Mouse (Mus musculus) embryo, embryonic 11.5 days (tissue): Measurements from ENCODE around the gene Plk3.

ENCODE experiments used
- DNase-seq: peaks from one replicate; pipeline ENCODE4 v3.0.0-alpha.2; 2012; ENCODE audit warnings: low read depth, low spot score

The Plk3 gene

DNA sequence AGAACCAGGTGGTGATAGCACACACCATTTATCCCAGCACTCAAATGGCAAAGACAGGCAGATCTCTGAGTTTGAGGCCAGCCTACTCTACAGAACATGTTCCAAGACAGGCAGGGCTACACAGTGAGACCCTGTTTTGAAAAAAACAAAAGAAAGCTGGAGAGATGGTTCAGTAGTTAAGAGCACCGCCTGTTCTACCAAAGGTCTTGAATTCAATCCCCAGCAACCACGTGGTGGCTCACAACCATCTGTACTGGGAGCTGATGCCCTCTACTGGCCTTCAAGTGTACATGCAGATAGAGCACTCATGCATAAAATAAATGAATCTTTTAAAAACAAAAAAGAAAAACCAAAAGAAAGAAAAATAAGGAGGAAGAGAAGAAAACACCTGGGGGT, 5.5 kb upstream of the Plk3 start:
- DNase-seq = no peak

DNA sequence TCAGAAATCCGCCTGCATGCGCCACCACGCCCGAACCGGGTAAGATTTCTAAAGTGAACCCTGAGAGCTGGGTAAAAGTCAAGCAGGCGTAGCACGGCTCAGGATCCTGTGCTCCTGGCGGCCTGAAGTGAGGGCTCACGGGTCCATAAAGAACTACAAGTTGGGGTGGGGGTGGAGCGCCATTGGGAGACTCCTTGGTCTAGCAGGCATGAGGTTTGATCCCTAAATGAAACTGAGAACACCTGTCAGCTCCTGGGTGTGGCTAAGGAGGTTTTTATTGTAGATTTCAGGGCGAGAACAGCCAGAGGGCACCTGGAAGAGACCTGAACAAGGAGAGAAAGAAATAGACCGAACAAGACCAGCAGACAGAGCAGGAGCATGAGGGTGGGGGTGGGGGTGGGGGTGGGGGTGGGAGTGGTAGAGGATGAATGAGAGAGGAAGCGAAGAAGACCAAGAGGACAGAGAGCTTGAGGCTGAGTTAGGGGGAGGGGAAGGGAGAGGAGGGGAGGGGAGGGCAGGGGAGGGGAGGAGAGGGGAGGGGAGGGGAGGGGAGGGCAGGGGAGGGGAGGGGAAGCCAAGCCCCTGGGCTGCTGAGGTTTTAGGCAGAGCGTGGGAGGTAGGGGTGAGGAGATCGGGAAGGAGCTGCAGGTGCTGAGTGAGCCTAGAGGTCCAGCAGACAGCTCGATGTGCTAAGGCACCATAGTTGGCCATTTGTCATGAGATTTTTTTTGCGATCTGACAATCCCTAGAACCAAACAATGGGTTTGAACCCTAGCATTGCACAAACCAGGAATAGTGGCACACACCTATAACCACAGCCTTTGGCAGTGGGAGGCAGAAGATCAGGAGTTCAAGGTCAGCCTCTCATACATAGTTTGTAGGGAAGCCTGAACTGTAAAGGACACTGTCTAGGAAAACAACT, 4.8 kb upstream of the Plk3 start:
- DNase-seq = no peak

DNA sequence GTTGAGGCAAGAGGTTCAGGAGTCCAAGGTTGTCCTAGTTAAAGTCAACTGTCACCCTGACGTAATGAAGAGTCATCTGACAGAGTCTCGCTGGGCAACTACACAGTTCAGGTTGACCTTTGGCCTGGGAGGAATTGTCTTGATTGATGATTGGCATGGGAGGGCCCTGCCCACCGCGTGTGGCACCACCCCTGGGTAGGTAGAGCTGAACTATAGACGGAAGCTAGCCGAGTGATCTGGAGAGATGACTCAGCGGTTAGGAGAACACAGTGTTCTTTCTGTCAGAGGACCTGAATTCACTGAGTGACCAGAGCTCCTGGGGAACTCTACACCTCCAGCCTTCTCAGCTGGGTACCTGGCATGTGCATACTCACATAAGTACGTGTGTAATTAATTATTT, 2.3 kb upstream of the Plk3 start:
- DNase-seq = no peak

DNA sequence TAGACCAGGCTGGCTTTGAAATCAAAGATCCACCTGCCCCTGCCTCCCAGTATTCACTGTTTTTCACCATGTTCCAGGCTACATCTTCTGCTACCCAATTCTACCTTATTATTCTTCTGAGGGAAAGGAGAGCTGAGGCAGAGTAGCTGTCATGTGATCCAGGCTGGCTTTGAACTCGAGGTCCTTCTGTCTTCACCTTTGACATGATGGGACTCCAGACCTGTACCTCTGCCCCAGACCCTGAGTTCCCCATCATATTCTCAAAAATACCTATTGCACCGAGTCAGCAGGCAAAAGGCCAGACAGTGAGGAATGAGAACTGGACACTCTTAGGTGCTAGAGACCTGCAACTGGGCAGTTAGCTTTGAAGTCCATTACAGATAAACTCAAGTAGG, 835 bp upstream of the Plk3 start:
- no peak for DNase-seq

DNA sequence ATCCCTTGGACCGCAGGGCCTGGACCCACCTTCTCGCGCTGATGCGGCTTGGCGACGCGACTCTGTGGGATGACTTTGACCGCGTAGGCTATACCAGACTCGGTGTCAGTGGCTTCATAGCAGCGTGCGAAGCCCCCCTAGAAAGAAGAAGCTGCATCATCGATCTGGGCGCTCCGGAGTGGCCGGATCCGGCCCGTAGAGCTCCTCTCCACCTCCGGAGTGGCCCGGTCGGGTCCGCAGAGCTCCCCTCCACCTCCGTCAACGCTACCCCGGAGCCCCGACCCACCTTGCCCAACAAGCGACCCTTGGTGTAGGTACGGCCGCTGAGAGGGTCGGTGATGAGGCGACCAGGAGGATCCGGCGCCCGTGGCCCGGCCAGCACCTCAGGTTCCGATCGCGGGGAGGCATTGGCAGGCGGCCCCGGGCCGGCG, 382 bp downstream of the Plk3 start:
- DNase-seq = no peak

DNA sequence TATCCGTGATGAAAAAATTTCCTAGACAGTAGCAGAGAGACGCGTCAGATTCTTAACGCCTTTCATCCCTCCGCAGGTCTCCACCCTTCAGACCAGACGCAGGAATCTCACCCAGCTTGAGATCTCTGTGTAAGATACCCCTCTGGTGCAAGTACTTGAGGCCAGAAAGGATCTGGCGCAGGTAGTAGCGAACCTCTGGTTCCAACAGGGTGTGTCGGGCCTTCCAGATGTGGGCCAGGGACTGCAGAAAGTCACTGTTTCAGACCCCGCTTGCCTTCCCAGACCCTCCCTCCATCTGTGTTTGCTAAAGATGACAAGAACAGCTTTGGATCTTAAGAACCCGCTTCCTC, 994 bp downstream of the Plk3 start:
- no peak for DNase-seq

DNA sequence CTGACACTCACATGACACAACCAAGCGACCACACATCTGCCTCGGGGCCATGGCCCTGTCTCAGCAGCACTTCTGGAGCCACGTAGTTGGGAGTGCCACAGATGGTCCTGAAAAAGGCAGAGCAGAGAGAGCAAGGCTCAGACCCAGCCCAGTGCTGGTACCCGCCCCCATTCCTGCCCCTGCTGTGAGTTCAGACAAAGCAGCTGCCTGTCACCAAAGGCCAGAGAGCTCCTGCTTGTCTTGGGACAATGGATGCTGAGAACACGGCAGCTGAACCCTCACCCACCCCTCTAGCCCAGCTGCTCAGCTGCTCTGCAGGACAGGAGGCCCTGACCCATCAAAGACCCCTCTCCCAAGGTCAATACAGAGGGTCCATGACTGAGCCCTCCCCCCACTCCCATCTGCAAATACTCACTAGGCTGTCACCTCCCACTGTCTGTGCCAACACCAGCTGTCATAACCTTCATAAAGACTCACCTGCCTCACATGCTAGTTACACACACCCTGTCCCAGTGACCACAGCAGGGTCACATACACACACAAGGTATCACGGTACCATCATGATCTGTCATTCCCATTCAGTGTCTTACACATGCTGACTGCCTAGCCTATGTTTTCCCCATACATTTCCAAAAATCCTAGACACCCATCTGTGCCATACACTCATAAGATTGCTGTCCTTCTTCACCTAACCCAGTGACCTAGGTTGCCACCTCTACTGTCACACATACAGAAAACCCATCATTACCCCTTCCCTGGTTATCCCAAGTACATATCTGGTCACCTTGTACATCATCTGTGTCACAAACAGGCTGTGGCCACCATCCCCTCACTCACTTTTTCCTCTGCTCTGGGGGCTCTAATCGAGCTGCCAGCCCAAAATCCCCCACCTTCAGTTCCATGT, 1.6 kb downstream of the Plk3 start:
- DNase-seq = no peak

DNA sequence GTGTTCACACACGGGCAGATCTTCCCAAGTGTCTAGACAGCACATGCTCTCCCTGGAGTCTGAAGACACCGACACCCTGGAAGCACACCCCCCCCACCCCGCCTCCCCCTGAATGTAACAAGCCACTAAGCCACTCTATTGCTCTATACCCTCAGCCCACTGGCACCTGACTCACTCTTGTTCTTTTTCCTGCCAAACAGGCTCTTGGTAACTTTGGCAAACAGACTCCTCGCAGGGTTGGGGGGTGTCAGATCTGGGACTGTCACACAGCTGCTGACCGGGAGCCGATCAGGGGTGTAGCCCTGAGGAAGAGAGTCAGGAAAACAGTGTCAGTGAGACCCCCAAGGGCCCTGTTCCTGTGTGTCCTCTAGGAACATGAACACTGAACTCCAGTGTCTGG, 2.6 kb downstream of the Plk3 start:
- no peak for DNase-seq

DNA sequence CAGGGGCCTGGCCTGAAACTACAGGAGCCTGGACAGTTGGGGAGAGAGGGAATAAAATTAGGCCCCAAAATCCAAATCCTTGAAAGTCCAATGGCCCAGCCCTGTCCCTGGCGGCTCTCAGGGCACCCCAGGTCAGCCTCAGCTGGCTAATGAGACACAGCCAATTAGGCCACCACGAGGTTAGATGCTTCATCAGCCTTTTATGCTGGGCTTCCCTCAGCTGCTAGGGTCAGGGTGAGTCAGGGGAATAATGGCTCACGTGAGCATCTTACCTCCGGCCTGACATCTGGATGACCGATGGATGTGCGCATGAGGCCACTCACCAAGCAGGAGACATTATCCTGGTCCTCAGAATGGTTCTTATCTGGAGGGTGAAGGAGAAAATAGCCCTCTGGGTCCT, 3.0 kb downstream of the Plk3 start:
- no peak for DNase-seq

DNA sequence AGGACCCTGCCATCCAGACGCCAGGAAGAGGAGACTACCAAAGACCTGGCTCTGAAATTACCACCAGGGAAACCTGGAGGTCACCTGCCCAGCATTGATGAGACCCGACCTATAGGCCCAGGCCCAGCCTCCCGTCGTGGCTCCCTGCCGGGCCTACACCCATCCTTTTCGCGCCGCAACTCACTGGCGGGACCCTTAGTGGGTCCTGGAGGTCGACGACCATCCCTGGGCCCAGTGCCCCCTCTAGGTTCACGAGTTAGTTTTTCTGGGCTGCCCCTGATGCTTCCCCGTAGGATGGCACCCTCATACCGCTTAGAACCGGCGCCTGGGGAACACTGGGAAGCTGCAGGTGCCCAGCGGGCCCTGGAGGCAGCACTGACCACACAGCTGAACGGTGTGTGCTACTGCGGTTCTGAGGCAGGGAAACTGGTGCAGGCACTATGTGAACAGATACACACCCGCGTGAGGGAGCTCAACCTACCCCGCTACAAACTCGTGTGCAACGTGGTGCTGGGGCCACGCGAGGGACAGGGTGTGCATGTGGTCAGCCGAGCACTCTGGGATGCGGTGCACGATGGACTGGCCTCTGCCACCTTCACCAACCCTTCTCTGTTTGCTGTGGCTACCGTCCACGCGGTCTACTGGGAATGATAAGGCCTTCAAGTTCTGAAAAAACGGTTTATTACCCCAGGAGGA, 5.6 kb downstream of the Plk3 start:
- DNase-seq = no peak

DNA sequence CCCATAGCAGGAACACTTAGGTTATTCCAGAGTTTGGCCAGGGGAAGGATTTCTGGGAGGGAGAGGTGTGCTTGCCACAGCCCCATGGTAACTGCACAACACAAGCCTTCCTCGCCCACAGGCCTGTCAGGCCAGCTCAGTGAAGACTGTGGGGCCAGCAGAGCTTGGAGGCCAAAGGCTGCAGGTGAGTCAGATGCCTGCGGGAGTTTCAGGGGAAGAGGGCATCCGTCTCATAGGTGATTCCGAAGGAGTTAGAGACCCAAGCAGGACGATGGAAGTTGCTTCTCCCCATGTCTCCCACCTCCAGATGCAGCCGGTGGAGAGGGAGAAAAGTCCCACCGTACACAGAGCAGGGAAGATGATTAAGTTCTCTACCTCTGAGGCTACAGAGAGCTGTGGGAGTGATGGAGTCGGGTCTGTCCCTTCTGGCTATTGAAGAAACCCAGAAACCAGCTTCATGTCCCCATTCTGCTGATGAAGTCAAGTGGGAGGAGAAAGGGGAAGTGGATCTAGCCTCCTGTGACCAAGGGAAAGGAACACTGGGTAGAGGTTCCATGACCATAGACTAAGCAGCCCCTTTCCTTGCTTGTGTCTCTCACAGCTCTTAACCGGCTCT, 7.0 kb downstream of the Plk3 start, which contains the start of gene Tctex1d4:
Tctex1d4 (plus strand) TSS at position 120 of the 616 bp plus-strand sequence.
- DNase-seq = no peak

DNA sequence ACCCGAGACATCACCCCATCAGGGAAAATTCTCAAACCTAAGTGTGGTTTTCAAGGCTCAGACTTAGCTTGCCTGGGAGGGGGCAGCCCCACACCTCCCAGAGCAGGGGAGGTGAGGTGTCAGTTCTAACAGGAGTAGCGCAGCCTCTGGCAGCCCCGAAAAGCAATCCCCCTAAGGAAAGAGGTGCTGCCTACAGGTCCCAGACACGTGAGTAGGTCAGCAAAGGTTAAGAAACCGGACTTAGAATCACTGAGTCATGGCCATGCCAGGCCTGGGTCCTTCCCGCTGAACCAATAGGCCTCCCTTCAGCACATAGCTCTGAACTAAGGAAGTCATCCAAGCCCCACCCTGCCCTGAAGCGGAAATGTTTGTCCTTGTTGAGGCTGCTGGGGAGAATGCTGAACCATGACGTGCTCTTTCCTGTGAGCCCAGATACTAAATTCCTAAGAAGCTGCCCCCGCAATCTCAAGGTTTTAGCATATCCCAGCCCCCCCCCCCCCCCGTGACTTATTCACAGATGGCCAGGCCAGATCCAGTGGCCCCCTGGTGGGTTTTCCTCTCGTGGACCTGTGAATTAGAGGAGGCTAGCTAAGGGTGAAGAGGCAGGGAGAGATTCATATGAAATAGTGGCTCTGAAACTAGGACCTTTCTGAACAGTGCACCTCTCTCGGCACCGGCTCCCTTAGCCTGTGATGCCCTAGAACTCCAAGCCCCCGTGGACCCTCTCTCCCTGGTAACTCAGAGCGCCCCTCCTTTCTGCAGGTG, 7.7 kb downstream of the Plk3 start:
- no peak for DNase-seq

DNA sequence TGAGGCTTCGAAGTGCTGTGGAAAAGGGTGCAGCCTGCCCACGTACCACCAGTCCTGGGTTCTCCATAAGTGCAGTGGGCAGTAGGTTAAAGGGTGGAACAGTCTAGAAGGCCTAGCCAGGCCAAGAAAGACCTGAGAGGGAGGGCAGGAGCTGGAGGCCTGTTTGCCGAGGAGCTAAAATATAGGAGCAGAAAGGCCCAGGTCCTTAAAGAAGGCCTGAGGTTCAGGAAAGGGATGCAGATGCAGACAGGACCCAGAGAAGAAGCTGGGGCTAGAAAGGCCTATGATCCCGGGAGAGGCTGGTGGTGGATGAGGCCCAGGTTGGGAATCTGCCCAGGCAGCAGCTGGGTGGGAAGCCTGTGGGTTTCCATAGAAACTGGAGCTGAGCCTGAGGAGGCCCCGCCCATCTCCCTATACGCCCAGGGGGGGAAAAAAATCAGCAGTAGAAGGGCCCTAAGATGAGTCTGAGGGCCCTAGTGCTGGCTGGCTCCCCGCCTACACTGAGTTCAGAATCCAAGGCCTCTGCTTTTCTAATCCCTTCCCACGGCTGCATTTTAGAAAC, 8.3 kb downstream of the Plk3 start, which contains the start of gene Btbd19:
Btbd19 (minus strand) TSS at position 378 of the 562 bp plus-strand sequence.
- DNase-seq = no peak

DNA sequence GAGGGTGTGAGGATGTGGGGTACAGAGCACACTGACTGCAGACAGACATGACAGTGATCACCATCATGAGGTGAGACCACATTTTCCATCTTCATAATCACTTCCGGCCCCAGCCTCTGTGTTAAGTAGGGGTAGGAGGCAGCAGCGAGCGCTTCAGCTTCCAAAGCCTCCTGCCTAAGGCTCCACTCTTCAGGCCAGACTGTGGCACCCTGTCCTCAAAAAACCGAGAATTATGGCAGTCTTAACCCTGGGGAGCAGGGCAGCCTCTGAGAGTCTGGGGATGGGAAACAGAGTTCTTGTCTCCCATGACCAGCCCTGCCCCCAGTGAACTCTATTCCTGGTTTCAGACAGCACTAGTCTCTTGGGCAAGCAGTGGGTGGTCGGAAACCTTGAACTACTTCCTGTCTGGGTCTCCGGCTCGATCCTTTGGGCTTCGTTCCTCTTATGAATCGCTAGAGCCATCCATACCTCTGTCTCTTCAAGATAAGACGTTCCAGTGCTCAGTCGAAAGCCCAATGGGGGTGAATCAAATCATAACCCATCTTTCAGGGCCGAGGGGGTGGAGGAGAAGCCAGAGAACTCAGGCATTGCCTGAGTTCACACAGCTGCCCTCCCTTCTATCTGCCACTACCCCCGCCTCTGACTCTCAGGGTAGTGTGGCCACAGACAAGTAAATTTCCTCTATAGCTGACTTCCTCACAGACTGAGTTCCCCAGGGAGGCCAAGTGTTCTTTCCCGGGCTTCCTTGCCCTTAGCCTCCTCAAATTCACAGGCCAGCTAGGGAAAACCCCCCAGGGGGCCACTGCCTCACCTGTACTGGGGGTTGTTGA, 9.0 kb downstream of the Plk3 start:
- DNase-seq = no peak

DNA sequence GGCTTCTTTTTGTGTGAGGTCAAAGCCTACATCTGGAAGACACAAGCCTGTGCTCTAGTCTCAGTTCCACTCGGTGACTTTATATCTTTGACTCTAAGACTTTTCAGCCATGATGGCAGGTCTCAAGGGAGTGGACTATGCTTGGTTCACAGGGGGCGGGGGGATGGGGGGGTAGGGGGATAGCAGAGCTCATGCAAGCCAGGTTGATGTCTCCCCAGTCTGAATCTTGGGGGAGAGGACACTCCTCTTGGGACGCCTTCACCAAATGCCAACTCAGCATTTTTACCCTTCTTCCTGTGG, 9.6 kb downstream of the Plk3 start:
- no peak for DNase-seq

DNA sequence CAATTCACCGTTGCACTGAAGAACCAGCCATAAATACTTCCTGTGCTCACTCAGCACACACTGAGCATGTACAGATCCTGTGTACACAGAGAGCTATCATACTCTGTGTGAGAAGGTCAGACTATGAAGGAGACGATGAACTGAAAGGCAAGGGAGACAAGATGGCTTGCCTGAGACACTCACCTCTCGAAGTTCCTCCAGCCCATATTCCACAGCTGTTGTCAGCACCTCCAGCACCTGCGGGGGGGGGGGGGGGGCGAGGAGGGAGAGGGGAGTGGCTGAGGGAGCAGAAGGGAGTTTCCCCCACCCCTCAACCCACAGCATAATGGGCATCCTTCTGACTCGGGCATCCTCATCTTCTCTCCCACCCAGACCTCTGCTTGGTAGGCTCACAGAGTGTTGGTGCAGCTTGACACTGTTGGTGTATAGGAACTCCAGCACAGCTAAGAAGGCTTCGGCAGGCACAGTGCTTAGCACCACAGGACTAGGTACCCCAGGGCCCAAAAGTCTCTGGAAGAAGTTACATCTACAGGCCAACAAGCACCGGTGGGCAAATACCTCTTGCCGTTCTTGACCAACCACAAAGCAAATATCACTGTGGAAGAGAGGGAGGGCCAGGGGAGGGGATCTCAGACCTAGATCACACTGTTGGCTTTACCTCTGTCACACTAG, 10.1 kb downstream of the Plk3 start:
- no peak for DNase-seq

DNA sequence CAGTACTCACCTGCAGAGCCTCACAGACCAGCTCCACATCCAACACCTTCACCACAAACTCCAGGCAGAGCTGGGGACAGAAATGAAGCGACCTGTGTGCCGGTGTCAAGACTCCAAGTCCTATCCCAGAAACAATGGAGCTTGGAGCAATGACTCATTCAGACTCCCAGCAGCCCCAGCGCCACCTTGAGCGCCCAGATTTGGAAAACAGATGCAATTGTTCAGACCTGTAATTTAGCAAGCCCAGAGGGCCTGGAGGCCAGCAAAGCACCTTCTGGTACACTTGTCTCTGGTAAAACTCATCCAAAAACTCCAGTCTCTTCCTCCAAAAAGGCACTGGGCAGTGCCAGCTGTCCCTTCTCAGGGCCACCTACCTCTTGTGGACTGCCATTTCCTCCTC, 11.6 kb downstream of the Plk3 start:
- no peak for DNase-seq

DNA sequence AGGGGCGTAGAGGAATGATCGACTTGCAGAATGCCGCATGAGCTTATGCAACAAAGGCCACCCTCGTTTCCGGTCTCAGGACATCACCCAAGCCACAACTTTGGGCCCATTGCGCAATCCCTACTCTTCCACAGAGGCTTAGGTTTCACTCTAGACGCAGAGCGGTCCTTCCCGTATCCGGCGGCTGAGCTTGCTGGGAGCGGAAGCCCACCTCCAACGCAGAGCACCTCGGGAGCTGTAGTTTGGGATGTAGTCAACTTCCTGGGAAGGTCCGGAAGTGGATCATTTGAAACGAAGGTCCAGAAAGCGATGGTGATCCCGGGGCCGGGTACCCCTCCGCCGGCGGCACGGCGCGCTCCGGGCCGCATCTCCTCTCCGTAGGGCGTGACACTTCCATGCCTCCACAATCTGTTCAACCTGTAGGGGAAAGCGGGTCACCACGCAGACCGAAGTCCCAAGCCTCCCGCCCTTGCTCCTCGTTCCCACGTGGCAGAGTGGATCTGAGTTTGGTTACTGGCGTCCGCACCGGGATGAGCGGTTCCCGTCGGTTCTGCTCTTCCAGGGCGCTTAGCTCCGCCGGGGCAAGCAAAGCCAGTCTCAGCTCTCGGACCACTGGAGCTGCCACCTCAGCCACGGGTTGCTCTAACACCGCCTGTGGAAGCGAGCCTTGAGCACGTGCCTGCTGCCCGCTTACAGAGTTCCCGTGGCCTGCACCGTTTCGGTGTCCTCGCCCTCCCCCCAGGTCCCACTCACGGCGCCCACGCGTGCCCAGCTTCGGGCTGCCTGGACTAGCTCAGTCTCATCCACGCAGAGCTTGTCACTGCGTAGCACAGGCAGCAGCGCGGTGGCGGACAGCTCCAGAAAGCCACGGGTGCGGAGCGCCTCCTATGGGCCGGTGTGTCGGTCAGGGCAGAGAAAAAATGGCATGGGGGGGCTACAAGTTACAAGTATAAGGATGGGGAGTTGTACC, 13.0 kb downstream of the Plk3 start:
- DNase-seq = peak; percentile 85
